Mouse (Mus musculus): Measurements from ENCODE around the gene Lingo1.

DNA sequence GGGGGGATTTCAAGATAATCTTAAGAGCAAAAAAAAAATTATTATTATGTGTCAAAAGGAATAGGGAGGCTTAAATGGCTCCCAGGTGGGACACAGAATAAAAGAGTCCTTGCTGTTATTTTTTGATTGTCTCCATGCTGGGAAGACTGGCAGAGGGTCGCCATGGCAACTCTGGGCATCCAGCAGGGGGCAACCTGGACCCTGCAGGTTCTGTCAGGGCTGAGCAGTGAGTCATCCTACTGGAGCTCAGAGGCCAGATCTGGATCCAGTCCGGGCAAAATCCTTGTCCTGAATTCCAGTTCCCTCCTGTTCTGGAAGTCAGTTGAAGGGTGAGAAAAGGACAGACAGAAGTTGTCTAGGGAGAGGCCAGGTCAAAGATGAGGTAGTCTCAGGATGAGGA, 144.7 kb downstream of the Lingo1 start:
- TF ChIP-seq GATA1 (IDR thresholded peaks at IDR 0.05; ENCODE audit: borderline replicate concordance, low read length), result no peak
- TF ChIP-seq CTCF (IDR thresholded peaks at IDR 0.05; ENCODE audit: low read depth, low read length), result no peak

Measured in G1E (cell line).